24 mouse cellular contexts compared by ENCODE assay signal in genomic region chr13:51336726-51337125, GRCm38 (mm10).
"Had no signal": no experiment of that assay in that cellular context is flagged by ENCODE, and none has a peak within 500 bp of the region (broad histone marks: within the 10 kb centered on the region; RNA-seq: fewer than 3 reads in every experiment).

No protein-coding gene starts in this region.

- H3K36me3 ChIP-seq: limb, embryonic 13.5 days; liver, embryonic 12.5 days; liver, embryonic 15.5 days; lung, embryonic 15.5 days; midbrain, embryonic 10.5 days; midbrain, embryonic 13.5 days; neural tube, embryonic 13.5 days; stomach, embryonic 15.5 days had no signal

- H3K27me3 ChIP-seq: limb, embryonic 13.5 days; liver, embryonic 12.5 days; liver, embryonic 15.5 days; lung, embryonic 15.5 days; megakaryocyte, embryonic 14.5 days; midbrain, embryonic 13.5 days; neural tube, embryonic 13.5 days; stomach, embryonic 15.5 days had no signal

- DNase-seq: kidney, postnatal 36 days; layer of hippocampus, postnatal 36 days; left cerebral cortex, postnatal 4 days; liver; lung, adult 18-20 months; lung, postnatal 10 days; lung, postnatal 36 days; retina, postnatal 1 day; right cerebral cortex, postnatal 25 days; spleen, adult 18-20 months; thymus, postnatal 25 days had no signal

- ATAC-seq: liver, embryonic 12.5 days; midbrain, embryonic 13.5 days; midbrain, embryonic 16.5 days had no signal

- H3K4me3 ChIP-seq: left cerebral cortex, adult 2 months; limb, embryonic 13.5 days; liver, embryonic 12.5 days; liver, embryonic 15.5 days; lung, embryonic 15.5 days; megakaryocyte, embryonic 14.5 days; midbrain, embryonic 10.5 days; midbrain, embryonic 13.5 days; myocyte; neural tube, embryonic 13.5 days; stomach, embryonic 15.5 days had no signal

- H3K27ac ChIP-seq: kidney, postnatal 0 days; left cerebral cortex, adult 2 months; limb, embryonic 13.5 days; liver, embryonic 12.5 days; liver, embryonic 15.5 days; lung, embryonic 15.5 days; midbrain, embryonic 10.5 days; midbrain, embryonic 13.5 days; neural tube, embryonic 13.5 days; stomach, embryonic 15.5 days had no signal

- H3K4me1 ChIP-seq: liver, embryonic 12.5 days; liver, embryonic 15.5 days; lung, embryonic 15.5 days; megakaryocyte, embryonic 14.5 days; midbrain, embryonic 13.5 days; neural tube, embryonic 13.5 days; stomach, embryonic 15.5 days had no signal

- H3K4me2 ChIP-seq: limb, embryonic 13.5 days; liver, embryonic 12.5 days; liver, embryonic 15.5 days; lung, embryonic 15.5 days; midbrain, embryonic 13.5 days; neural tube, embryonic 13.5 days; stomach, embryonic 15.5 days had no signal

- H3K9me3 ChIP-seq: limb, embryonic 13.5 days; liver, embryonic 15.5 days; lung, embryonic 15.5 days; neural tube, embryonic 13.5 days; stomach, embryonic 15.5 days had no signal

- H3K9ac ChIP-seq: limb, embryonic 13.5 days; liver, embryonic 12.5 days; liver, embryonic 15.5 days; lung, embryonic 15.5 days; midbrain, embryonic 13.5 days; neural tube, embryonic 13.5 days; stomach, embryonic 15.5 days had no signal
